Mouse (Mus musculus): Measurements from ENCODE around the gene Pdia3. TPM values are rescaled to one million over a fixed set of nuclear protein-coding genes. Genes with fewer than 3 reads are reported as not detected.
"Not testable (repeated sequence)": the region's sequence is repeated elsewhere in the genome, so short reads cannot be mapped to it uniquely, and the experiment has no call there.

The Pdia3 gene
- polyA plus RNA-seq, 1 experiment from 2014 or later = 576 TPM

GRCm38 (mm10) chr2:121475306-121475705, 61.7 kb downstream of the Pdia3 start:
- ATAC-seq (ENCODE audit: low read depth); H3K4me1 ChIP-seq (ENCODE audit: control insufficient read depth, insufficient read depth, low read length); H3K27ac ChIP-seq (replicated peaks; ENCODE audit: low read depth, low read length); H3K36me3 ChIP-seq (ENCODE audit: control insufficient read depth, insufficient read depth, low read length); H3K4me2 ChIP-seq (ENCODE audit: low read depth, low read length); H3K27me3 ChIP-seq (replicated peaks; ENCODE audit: control insufficient read depth, insufficient read depth, low read length); H3K4me3 ChIP-seq (ENCODE audit: low read depth, low read length); DNase-seq (ENCODE audit: low spot score); H3K9ac ChIP-seq (ENCODE audit: low read depth, low read length); H3K9me3 ChIP-seq (ENCODE audit: control insufficient read depth, low read length): not testable (repeated sequence)
- 95% methylated on average over 2 of the region's 2 CpGs for WGBS

GRCm38 (mm10) chr2:121477491-121478266, 64.1 kb downstream of the Pdia3 start:
- Histone ChIP-seq H3K27me3 (replicated peaks; ENCODE audit: control insufficient read depth, insufficient read depth, low read length) (no peaks in the 10 kb centered on the region), H3K9ac (ENCODE audit: low read depth, low read length) (no peak overlapping the region), H3K4me2 (ENCODE audit: low read depth, low read length) (no peak overlapping the region), H3K36me3 (ENCODE audit: control insufficient read depth, insufficient read depth, low read length) (no peaks in the 10 kb centered on the region), H3K4me3 (ENCODE audit: low read depth, low read length) (no peak overlapping the region), H3K27ac (replicated peaks; ENCODE audit: low read depth, low read length) (no peak overlapping the region), H3K9me3 (ENCODE audit: control insufficient read depth, low read length) (no peaks in the 10 kb centered on the region), H3K4me1 (ENCODE audit: control insufficient read depth, insufficient read depth, low read length) (peaks cover 6% of the 10 kb centered on the region; the same call in 1 of the 2 replicates)
- 85% methylated on average over 3 of the region's 3 CpGs for WGBS
- DNase-seq (ENCODE audit: low spot score) = no peak
- ATAC-seq (ENCODE audit: low read depth) = no peak

GRCm38 (mm10) chr2:121480498-121480897, 66.9 kb downstream of the Pdia3 start:
- Histone ChIP-seq H3K27ac (replicated peaks; ENCODE audit: low read depth, low read length) (no peak overlapping the region), H3K4me2 (ENCODE audit: low read depth, low read length) (no peak overlapping the region), H3K9me3 (ENCODE audit: control insufficient read depth, low read length) (no peaks in the 10 kb centered on the region), H3K36me3 (ENCODE audit: control insufficient read depth, insufficient read depth, low read length) (no peaks in the 10 kb centered on the region), H3K4me3 (ENCODE audit: low read depth, low read length) (no peak overlapping the region), H3K4me1 (ENCODE audit: control insufficient read depth, insufficient read depth, low read length) (no peaks in the 10 kb centered on the region), H3K27me3 (replicated peaks; ENCODE audit: control insufficient read depth, insufficient read depth, low read length) (no peaks in the 10 kb centered on the region), H3K9ac (ENCODE audit: low read depth, low read length) (no peak overlapping the region)
- no peak for ATAC-seq (ENCODE audit: low read depth)
- 58% methylated on average over 3 of the region's 3 CpGs for whole genome bisulfite sequencing
- DNase-seq (ENCODE audit: low spot score) = no peak

GRCm38 (mm10) chr2:121480916-121481315, 67.3 kb downstream of the Pdia3 start:
- not testable (repeated sequence) for H3K27me3 ChIP-seq (replicated peaks; ENCODE audit: control insufficient read depth, insufficient read depth, low read length); DNase-seq (ENCODE audit: low spot score)

GRCm38 (mm10) chr2:121483576-121483975, 70.0 kb downstream of the Pdia3 start:
- H3K9ac ChIP-seq (ENCODE audit: low read depth, low read length) = no peak overlapping the region
- no peak overlapping the region for H3K27ac ChIP-seq (replicated peaks; ENCODE audit: low read depth, low read length)
- ATAC-seq (ENCODE audit: low read depth) (no peak), DNase-seq (ENCODE audit: low spot score) (no peak)
- H3K36me3 ChIP-seq (ENCODE audit: control insufficient read depth, insufficient read depth, low read length) = no peaks in the 10 kb centered on the region
- H3K4me2 ChIP-seq (ENCODE audit: low read depth, low read length) = no peak overlapping the region
- H3K4me1 ChIP-seq (ENCODE audit: control insufficient read depth, insufficient read depth, low read length) = no peaks in the 10 kb centered on the region
- H3K9me3 ChIP-seq (ENCODE audit: control insufficient read depth, low read length) = no peaks in the 10 kb centered on the region
- WGBS = 69% methylated on average over 8 of the region's 8 CpGs
- no peak overlapping the region for H3K4me3 ChIP-seq (ENCODE audit: low read depth, low read length)
- no peaks in the 10 kb centered on the region for H3K27me3 ChIP-seq (replicated peaks; ENCODE audit: control insufficient read depth, insufficient read depth, low read length)

More at GRCm38 (mm10) chr2:121480916-121481315, 67.3 kb downstream of the Pdia3 start:
- ATAC-seq (ENCODE audit: low read depth); H3K27ac ChIP-seq (replicated peaks; ENCODE audit: low read depth, low read length); H3K36me3 ChIP-seq (ENCODE audit: control insufficient read depth, insufficient read depth, low read length); H3K9ac ChIP-seq (ENCODE audit: low read depth, low read length); H3K4me3 ChIP-seq (ENCODE audit: low read depth, low read length); H3K4me1 ChIP-seq (ENCODE audit: control insufficient read depth, insufficient read depth, low read length); H3K4me2 ChIP-seq (ENCODE audit: low read depth, low read length); H3K9me3 ChIP-seq (ENCODE audit: control insufficient read depth, low read length): not testable (repeated sequence)
- 84% methylated on average over 13 of the region's 13 CpGs for WGBS

GRCm38 (mm10) chr2:121484403-121484802, 70.8 kb downstream of the Pdia3 start:
- H3K9me3 ChIP-seq (ENCODE audit: control insufficient read depth, low read length); H3K9ac ChIP-seq (ENCODE audit: low read depth, low read length); H3K4me1 ChIP-seq (ENCODE audit: control insufficient read depth, insufficient read depth, low read length); ATAC-seq (ENCODE audit: low read depth); H3K27me3 ChIP-seq (replicated peaks; ENCODE audit: control insufficient read depth, insufficient read depth, low read length); H3K36me3 ChIP-seq (ENCODE audit: control insufficient read depth, insufficient read depth, low read length); H3K4me3 ChIP-seq (ENCODE audit: low read depth, low read length); DNase-seq (ENCODE audit: low spot score); H3K27ac ChIP-seq (replicated peaks; ENCODE audit: low read depth, low read length); H3K4me2 ChIP-seq (ENCODE audit: low read depth, low read length): not testable (repeated sequence)
- 60% methylated on average over 1 of the region's 2 CpGs for WGBS

Small RNAs within 50 kb of the gene (microRNA-seq; reads per million reads assigned to microRNA genes)
- not detected for gene Gm22953 (ENCODE audit: borderline number of aligned reads)

Other genes starting within 250 kb of the Pdia3 start
- 39.5 and 41.6 TPM in 2 replicates for gene Tubgcp4, start 243.1 kb upstream of the Pdia3 start, polyA plus RNA-seq (2014; fragmentation: Nextera tagmentation; extraction: Ambion mirVana)
- 7.3 and 7.4 TPM in 2 replicates for gene Zscan29, start 242.7 kb upstream of the Pdia3 start, polyA plus RNA-seq (2014; fragmentation: Nextera tagmentation; extraction: Ambion mirVana)
- 50.3 and 60.5 TPM in 2 replicates for gene Trp53bp1, start 142.4 kb upstream of the Pdia3 start, polyA plus RNA-seq (2014; fragmentation: Nextera tagmentation; extraction: Ambion mirVana)
- 10.9 and 15.8 TPM in 2 replicates for gene Map1a, start 124.2 kb upstream of the Pdia3 start, polyA plus RNA-seq (2014; fragmentation: Nextera tagmentation; extraction: Ambion mirVana)
- 7.6 and 9.8 TPM in 2 replicates for gene Ppip5k1, start 58.4 kb upstream of the Pdia3 start, polyA plus RNA-seq (2014; fragmentation: Nextera tagmentation; extraction: Ambion mirVana)
- gene Ckmt1, start 56.1 kb upstream of the Pdia3 start, polyA plus RNA-seq (2014; fragmentation: Nextera tagmentation; extraction: Ambion mirVana) = 21.7 and 31.2 TPM in 2 replicates
- gene Strc, start 26.6 kb upstream of the Pdia3 start, polyA plus RNA-seq (2014; fragmentation: Nextera tagmentation; extraction: Ambion mirVana) = 0.04 and 0.07 TPM in 2 replicates
- 1.7 and 2.1 TPM in 2 replicates for gene Catsper2, start within 50 bp of the Pdia3 start, polyA plus RNA-seq (2014; fragmentation: Nextera tagmentation; extraction: Ambion mirVana)
- 19.6 and 19.7 TPM in 2 replicates for gene Ell3, start 30.5 kb downstream of the Pdia3 start, polyA plus RNA-seq (2014; fragmentation: Nextera tagmentation; extraction: Ambion mirVana)
- 639 and 673 TPM in 2 replicates for gene Serf2, start 35.4 kb downstream of the Pdia3 start, polyA plus RNA-seq (2014; fragmentation: Nextera tagmentation; extraction: Ambion mirVana)
- gene Hypk, start 39.5 kb downstream of the Pdia3 start, polyA plus RNA-seq (2014; fragmentation: Nextera tagmentation; extraction: Ambion mirVana) = 92.5 and 92.9 TPM in 2 replicates
- 0.24 and 0.32 TPM in 2 replicates for gene Serinc4, start 43.0 kb downstream of the Pdia3 start, polyA plus RNA-seq (2014; fragmentation: Nextera tagmentation; extraction: Ambion mirVana)
- 52.4 and 56.7 TPM in 2 replicates for gene Mfap1b, start 60.3 kb downstream of the Pdia3 start, polyA plus RNA-seq (2014; fragmentation: Nextera tagmentation; extraction: Ambion mirVana)
- 21.9 and 23.3 TPM in 2 replicates for gene Mfap1a, start 92.9 kb downstream of the Pdia3 start, polyA plus RNA-seq (2014; fragmentation: Nextera tagmentation; extraction: Ambion mirVana)
- 5.3 and 5.6 TPM in 2 replicates for gene Wdr76, start 92.9 kb downstream of the Pdia3 start, polyA plus RNA-seq (2014; fragmentation: Nextera tagmentation; extraction: Ambion mirVana)

Data from embryonic facial prominence, embryonic 14.5 days (tissue).